Mouse (Mus musculus) limb, embryonic 15.5 days (tissue): ENCODE results near the gene Gm7879. TPM values are rescaled to one million over a fixed set of nuclear protein-coding genes. Genes with fewer than 3 reads are reported as not detected.
"Not testable (repeated sequence)": the region's sequence is repeated elsewhere in the genome, so short reads cannot be mapped to it uniquely, and the experiment has no call there.

ENCODE experiments used
- ATAC-seq: fragments of 200-750 bp; cut with Nextera tagmentation; 2 replicates; pipeline ENCODE4 v1.8.0; 2017; ENCODE audit warnings: low read depth, moderate TSS enrichment; ENCODE audit not compliant: insufficient number of reproducible peaks, low FRiP score, low TSS enrichment
- H3K27ac ChIP-seq: fragments of 300-500 bp; sonication (generic); 2 replicates; pipeline ENCODE4 v1.5.1; 2015; ENCODE audit warnings: moderate library complexity, mild to moderate bottlenecking, inconsistent platforms
- H3K27me3 ChIP-seq: fragments of 300-500 bp; sonication (generic); 2 replicates; pipeline ENCODE4 v1.6.1; 2015; ENCODE audit warnings: inconsistent platforms
- H3K36me3 ChIP-seq: fragments of 300-500 bp; sonication (generic); 2 replicates; pipeline ENCODE4 v1.6.1; 2015; ENCODE audit warnings: inconsistent platforms
- H3K4me1 ChIP-seq: fragments of 300-500 bp; sonication (generic); 2 replicates; pipeline ENCODE4 v1.6.1; 2015; ENCODE audit warnings: inconsistent platforms
- H3K4me2 ChIP-seq: fragments of 300-500 bp; sonication (generic); 2 replicates; pipeline ENCODE4 v1.6.1; 2015; ENCODE audit warnings: mild to moderate bottlenecking, inconsistent platforms
- H3K4me3 ChIP-seq: fragments of 300-500 bp; sonication (generic); 2 replicates; pipeline ENCODE4 v1.5.1; 2015; ENCODE audit warnings: mild to moderate bottlenecking, inconsistent platforms
- H3K9ac ChIP-seq: fragments of 300-500 bp; sonication (generic); 2 replicates; pipeline ENCODE4 v1.6.1; 2015; ENCODE audit warnings: inconsistent platforms
- H3K9me3 ChIP-seq: fragments of 300-500 bp; sonication (generic); 2 replicates; pipeline ENCODE4 v1.6.1; 2016; ENCODE audit warnings: inconsistent platforms
- WGBS: fragments of 180-500 bp; shearing (Covaris S2); methylation state at CpG from one replicate; pipeline ENCODE4 v1.1.7; 2015; 5-methylcytosine and 5-hydroxymethylcytosine counted together
- polyA plus RNA-seq: library from polyadenylated mRNA; unstranded; fragments of >200 nt; fragmentation: Nextera tagmentation; extraction: Ambion mirVana; gene quantifications from 2 replicates; pipeline ENCODE4 v1.2.1, GENCODE M21; 2015

The Gm7879 gene
- 0.45 TPM in 1 of 2 replicates, not detected in the other for polyA plus RNA-seq

DNA sequence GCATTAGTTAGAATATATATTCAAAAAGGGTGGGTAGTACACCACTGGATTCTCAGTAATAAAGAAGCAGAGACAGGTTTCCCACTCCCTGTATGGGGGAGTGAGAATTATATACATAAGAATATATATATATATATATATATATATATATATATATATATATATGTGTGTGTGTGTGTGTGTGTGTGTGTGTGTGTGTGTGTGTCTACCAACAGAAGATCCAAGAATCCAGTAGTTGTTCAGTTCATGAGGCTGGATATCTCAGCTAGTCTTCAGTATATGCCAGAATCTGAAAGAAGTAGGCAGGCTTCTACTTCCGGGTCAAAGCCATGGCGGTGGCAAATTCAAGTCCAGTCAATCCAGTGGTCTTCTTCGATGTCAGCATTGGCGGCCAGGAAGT lies at the start of gene Gm7879:
Gene Gm7879, plus strand, starts transcription at position 301 of the 400 bp plus-strand sequence.
- 90% methylated on average over 4 of the region's 4 CpGs for WGBS
- not testable (repeated sequence) for ATAC-seq, H3K4me1 ChIP-seq, H3K4me3 ChIP-seq, H3K9me3 ChIP-seq, H3K27ac ChIP-seq, H3K27me3 ChIP-seq, H3K9ac ChIP-seq, H3K36me3 ChIP-seq, H3K4me2 ChIP-seq

DNA sequence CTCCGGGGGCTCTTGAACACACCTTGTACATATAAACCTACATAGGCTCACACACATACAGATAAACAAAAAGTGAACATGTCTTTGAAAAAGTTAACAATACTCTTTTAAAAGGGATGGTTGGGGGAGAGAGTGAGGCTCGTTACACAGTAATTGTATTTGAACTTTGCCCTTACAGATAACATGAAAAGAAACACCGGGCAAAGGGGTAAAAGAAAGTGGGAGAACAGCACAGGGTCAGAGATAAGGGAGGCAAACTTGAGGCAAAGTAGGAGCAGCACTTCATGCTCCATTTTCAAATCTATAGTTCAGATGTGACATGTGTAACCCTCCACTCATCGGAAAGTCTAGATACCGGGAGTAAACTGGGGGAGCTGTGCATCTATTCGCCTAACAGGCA lies 49.3 kb upstream of the Gm7879 start:
- Histone ChIP-seq H3K36me3 (no peaks in the 10 kb centered on the region), H3K27me3 (no peaks in the 10 kb centered on the region; the same call in 1 of the 2 replicates), H3K27ac (no peak overlapping the region), H3K4me1 (peaks cover 1% of the 10 kb centered on the region), H3K9me3 (no peaks in the 10 kb centered on the region), H3K4me3 (no peak overlapping the region), H3K4me2 (no peak overlapping the region), H3K9ac (no peak overlapping the region)
- WGBS = 70% methylated on average over 6 of the region's 6 CpGs
- no peak for ATAC-seq

- WGBS = 69% methylated on average over 2 of the region's 2 CpGs
- Histone ChIP-seq H3K9me3 (no peaks in the 10 kb centered on the region), H3K27ac (no peak overlapping the region), H3K9ac (no peak overlapping the region), H3K36me3 (no peaks in the 10 kb centered on the region), H3K4me3 (no peak overlapping the region), H3K4me2 (no peak overlapping the region), H3K4me1 (peaks cover 10% of the 10 kb centered on the region), H3K27me3 (no peaks in the 10 kb centered on the region; the same call in 1 of the 2 replicates)
- ATAC-seq = no peak
Observed at GRCm38 (mm10) chr5:43865316-43865715, 47.6 kb upstream of the Gm7879 start.

DNA sequence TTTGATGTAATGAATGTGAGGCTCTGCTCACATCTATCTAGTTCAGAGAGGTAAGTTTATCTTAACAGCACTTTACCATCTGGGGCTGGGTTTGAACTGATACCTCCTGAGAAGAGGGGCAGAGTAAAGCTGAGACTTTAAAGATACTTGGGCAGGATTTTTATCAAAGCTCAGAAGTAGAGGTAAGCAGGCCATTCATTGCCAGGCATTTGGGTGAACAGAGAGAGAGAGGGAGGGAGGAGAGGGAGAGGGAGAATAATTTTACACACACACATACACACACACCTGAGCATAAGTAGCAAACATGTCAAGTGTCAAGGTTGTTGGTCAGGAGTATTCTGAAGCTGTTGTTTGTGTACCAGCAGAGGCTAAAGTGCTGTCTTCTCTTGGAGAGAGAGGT lies 44.7 kb upstream of the Gm7879 start, which contains the start of gene Cd38:
Gene Cd38, plus strand, starts transcription at position 301 of the 400 bp plus-strand sequence.
- Histone ChIP-seq H3K27ac (peak within 1 kb of the TSS; percentile 29; the same call in 1 of the 2 replicates), H3K9ac (no peak within 1 kb of the TSS)
- no peak for ATAC-seq

GRCm38 (mm10) chr5:43868711-43869600 lies 44.0 kb upstream of the Gm7879 start:
- no peak for ATAC-seq
- Histone ChIP-seq H3K9ac (no peak overlapping the region), H3K27me3 (no peaks in the 10 kb centered on the region; the same call in 1 of the 2 replicates), H3K4me1 (peaks cover 10% of the 10 kb centered on the region), H3K4me2 (peak overlapping the region; percentile 61), H3K9me3 (no peaks in the 10 kb centered on the region), H3K4me3 (peak overlapping the region; percentile 36), H3K27ac (peak overlapping the region; percentile 29; the same call in 1 of the 2 replicates), H3K36me3 (no peaks in the 10 kb centered on the region)
- 5% methylated on average over 28 of the region's 28 CpGs for WGBS

More for the DNA sequence above, 44.7 kb upstream of the Gm7879 start, which contains the start of gene Cd38:
- Histone ChIP-seq H3K4me2 (peak within 1 kb of the TSS; percentile 61), H3K4me3 (peak within 1 kb of the TSS; percentile 36), H3K27me3 (no peaks in the 10 kb centered on the region; the same call in 1 of the 2 replicates), H3K9me3 (no peaks in the 10 kb centered on the region), H3K36me3 (no peaks in the 10 kb centered on the region), H3K4me1 (peaks cover 10% of the 10 kb centered on the region)

DNA sequence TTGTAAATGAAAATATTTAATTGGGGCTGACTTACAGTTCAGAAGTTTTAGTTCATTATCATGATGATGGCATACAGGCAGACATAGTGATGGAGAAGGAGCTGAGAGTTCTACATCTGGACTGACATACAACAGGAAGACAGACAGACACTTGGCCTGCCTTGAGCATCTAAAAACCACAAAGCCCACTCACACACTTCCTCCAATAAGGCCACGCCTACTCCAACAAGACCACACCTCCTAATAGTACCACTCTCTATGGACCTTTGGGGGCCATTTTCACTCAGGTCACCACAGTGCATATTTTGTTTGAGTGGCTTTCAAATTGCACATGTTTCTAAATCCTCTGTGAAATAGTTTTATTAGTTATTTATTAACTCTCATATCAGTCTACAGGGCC lies 41.1 kb upstream of the Gm7879 start:
- H3K4me1 ChIP-seq = peaks cover 10% of the 10 kb centered on the region
- WGBS = 60% methylated on average over 1 of the region's 1 CpGs
- no peak overlapping the region for H3K27ac ChIP-seq
- H3K9ac ChIP-seq = no peak overlapping the region
- ATAC-seq = no peak
- H3K36me3 ChIP-seq = no peaks in the 10 kb centered on the region
- no peak overlapping the region for H3K4me3 ChIP-seq
- no peaks in the 10 kb centered on the region for H3K9me3 ChIP-seq
- H3K4me2 ChIP-seq = no peak overlapping the region
- H3K27me3 ChIP-seq = no peaks in the 10 kb centered on the region; the same call in 1 of the 2 replicates

GRCm38 (mm10) chr5:43872652-43873051 lies 40.3 kb upstream of the Gm7879 start:
- H3K4me3 ChIP-seq = no peak overlapping the region
- peaks cover 10% of the 10 kb centered on the region for H3K4me1 ChIP-seq
- H3K27ac ChIP-seq = no peak overlapping the region
- no peaks in the 10 kb centered on the region for H3K36me3 ChIP-seq
- H3K9ac ChIP-seq = no peak overlapping the region
- no peak overlapping the region for H3K4me2 ChIP-seq
- 69% methylated on average over 1 of the region's 1 CpGs for WGBS
- no peak for ATAC-seq
- H3K9me3 ChIP-seq = no peaks in the 10 kb centered on the region
- no peaks in the 10 kb centered on the region; the same call in 1 of the 2 replicates for H3K27me3 ChIP-seq

DNA sequence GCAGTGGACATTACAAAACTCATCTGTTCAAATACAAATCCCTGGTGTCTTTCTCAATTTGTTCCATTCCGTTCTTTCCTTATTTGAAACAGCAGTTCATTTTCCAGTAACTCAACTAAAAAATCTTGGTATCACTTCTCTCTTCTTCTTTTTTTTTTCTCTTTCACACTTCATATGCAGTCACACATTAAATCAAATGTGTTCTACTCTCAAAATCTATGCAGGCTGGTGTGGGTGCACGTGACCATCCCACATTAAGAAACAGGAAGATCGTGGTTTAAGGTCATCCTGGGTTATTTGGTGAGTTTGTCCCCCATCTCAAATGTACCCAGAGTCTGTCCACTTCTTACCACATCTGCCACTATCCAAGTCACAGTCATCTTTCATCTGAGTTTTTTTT lies 30.9 kb upstream of the Gm7879 start:
- H3K4me2 ChIP-seq = no peak overlapping the region
- ATAC-seq = no peak
- H3K27ac ChIP-seq = no peak overlapping the region
- H3K36me3 ChIP-seq = no peaks in the 10 kb centered on the region
- no peaks in the 10 kb centered on the region for H3K27me3 ChIP-seq
- H3K4me1 ChIP-seq = no peaks in the 10 kb centered on the region
- no peak overlapping the region for H3K4me3 ChIP-seq
- no peaks in the 10 kb centered on the region for H3K9me3 ChIP-seq
- H3K9ac ChIP-seq = no peak overlapping the region
- WGBS = 79% methylated on average over 3 of the region's 3 CpGs

GRCm38 (mm10) chr5:43885060-43885820 lies 27.7 kb upstream of the Gm7879 start:
- H3K4me1 ChIP-seq = no peaks in the 10 kb centered on the region
- no peaks in the 10 kb centered on the region for H3K9me3 ChIP-seq
- H3K27ac ChIP-seq = no peak overlapping the region
- 33% methylated on average over 3 of the region's 3 CpGs for WGBS
- H3K4me2 ChIP-seq = no peak overlapping the region
- no peak overlapping the region for H3K9ac ChIP-seq
- ATAC-seq = no peak
- H3K27me3 ChIP-seq = no peaks in the 10 kb centered on the region
- H3K36me3 ChIP-seq = no peaks in the 10 kb centered on the region
- H3K4me3 ChIP-seq = no peak overlapping the region

- no peak for ATAC-seq
- 19% methylated on average over 1 of the region's 1 CpGs for WGBS
- Histone ChIP-seq H3K9me3 (no peaks in the 10 kb centered on the region), H3K4me3 (no peak overlapping the region), H3K27me3 (0 out of 2 replicates have a peak, but pooled peaks cover 4% of the 10 kb centered on the region), H3K9ac (no peak overlapping the region), H3K36me3 (no peaks in the 10 kb centered on the region), H3K4me2 (no peak overlapping the region), H3K27ac (no peak overlapping the region), H3K4me1 (no peaks in the 10 kb centered on the region)
Observed at GRCm38 (mm10) chr5:43892386-43892785, 20.6 kb upstream of the Gm7879 start.

GRCm38 (mm10) chr5:43894113-43894512 lies 18.8 kb upstream of the Gm7879 start:
- Histone ChIP-seq H3K4me1 (no peaks in the 10 kb centered on the region), H3K27me3 (0 out of 2 replicates have a peak, but pooled peaks cover 4% of the 10 kb centered on the region), H3K4me3 (no peak overlapping the region), H3K9ac (no peak overlapping the region), H3K9me3 (no peaks in the 10 kb centered on the region), H3K27ac (no peak overlapping the region), H3K36me3 (no peaks in the 10 kb centered on the region), H3K4me2 (no peak overlapping the region)
- ATAC-seq = no peak
- WGBS = 50% methylated on average over 2 of the region's 2 CpGs

DNA sequence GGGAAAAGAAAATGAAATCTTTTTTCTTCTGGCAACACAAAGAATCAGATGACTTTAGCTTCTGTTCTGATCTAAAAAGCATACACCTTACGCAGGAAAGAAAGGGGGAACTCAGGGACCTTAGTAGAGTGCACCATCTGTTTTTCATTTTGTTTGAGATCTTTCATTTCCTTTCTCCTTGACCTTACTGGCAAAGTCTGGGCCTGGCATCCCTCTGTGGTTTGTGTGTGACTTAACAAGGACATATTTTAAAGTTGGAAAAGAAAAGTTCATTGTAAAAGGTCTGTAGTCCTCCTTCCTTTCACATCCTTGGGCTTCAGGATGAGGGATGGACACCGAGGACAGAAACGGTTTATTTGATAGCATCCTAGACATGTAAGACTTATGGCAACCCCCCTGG lies 17.0 kb upstream of the Gm7879 start:
- Histone ChIP-seq H3K4me1 (no peaks in the 10 kb centered on the region), H3K36me3 (no peaks in the 10 kb centered on the region), H3K9ac (no peak overlapping the region), H3K4me3 (no peak overlapping the region), H3K27me3 (0 out of 2 replicates have a peak, but pooled peaks cover 4% of the 10 kb centered on the region), H3K4me2 (no peak overlapping the region), H3K27ac (no peak overlapping the region), H3K9me3 (no peaks in the 10 kb centered on the region)
- ATAC-seq = no peak
- 23% methylated on average over 3 of the region's 3 CpGs for WGBS
